In genomic region chr4:136174216-136175193, GRCm38 (mm10) we compare ENCODE assay signal across 7 mouse cellular contexts. TPM values are rescaled to one million over a fixed set of nuclear protein-coding genes. Genes with fewer than 3 reads are reported as not detected.
DNase-seq lines count a peak whose midpoint lies in the region; ATAC-seq and TF ChIP-seq lines count a peak whose summit lies in the region.

No protein-coding gene starts in this region.

- peak overlapping the region; percentile 89 for H3K9ac ChIP-seq in forebrain, embryonic 11.5 days (ENCODE audit: low read length)
- H3K9ac ChIP-seq in liver, adult 2 months (ENCODE audit: low read depth, low read length): no peak overlapping the region

- H3K36me3 ChIP-seq in forebrain, embryonic 11.5 days (ENCODE audit: control insufficient read depth, insufficient read depth, low read length): no peaks in the 10 kb centered on the region
- H3K36me3 ChIP-seq in liver, adult 2 months (ENCODE audit: control insufficient read depth, insufficient read depth, low read length): no peaks in the 10 kb centered on the region
- peaks cover 7% of the 10 kb centered on the region for H3K36me3 ChIP-seq in myocyte (ENCODE audit: control insufficient read depth, insufficient read depth)

- no peak for ATAC-seq in forebrain, embryonic 11.5 days (replicated peaks; ENCODE audit: low FRiP score)

- H3K4me3 ChIP-seq in forebrain, embryonic 11.5 days (ENCODE audit: low read depth, low read length): peak overlapping the region; percentile 81
- no peak overlapping the region for H3K4me3 ChIP-seq in liver, adult 2 months (ENCODE audit: insufficient read depth, low read depth, low read length)
- H3K4me3 ChIP-seq in myocyte: peak overlapping the region; percentile 98

- H3K79me2 ChIP-seq in liver, adult 2 months (ENCODE audit: control insufficient read depth, insufficient read depth, low read length): no peaks in the 10 kb centered on the region
- H3K79me2 ChIP-seq in myocyte (ENCODE audit: control insufficient read depth, insufficient read depth): peaks cover 46% of the 10 kb centered on the region

- peaks cover 10% of the 10 kb centered on the region for H3K4me1 ChIP-seq in forebrain, embryonic 11.5 days (replicated peaks; ENCODE audit: control insufficient read depth, insufficient read depth, low read length)
- peaks cover 24% of the 10 kb centered on the region for H3K4me1 ChIP-seq in liver, adult 2 months (ENCODE audit: control insufficient read depth, insufficient read depth, low read length)

- peak overlapping the region; percentile 96; the same call in 1 of the 2 replicates for H3K4me2 ChIP-seq in forebrain, embryonic 11.5 days (ENCODE audit: low read depth, low read length, severe bottlenecking)
- H3K4me2 ChIP-seq in myocyte (ENCODE audit: low read depth): peak overlapping the region; percentile 98

- H3K27me3 ChIP-seq in forebrain, embryonic 11.5 days (ENCODE audit: control insufficient read depth, insufficient read depth, low read length): no peaks in the 10 kb centered on the region
- H3K27me3 ChIP-seq in liver, adult 2 months (ENCODE audit: control insufficient read depth, insufficient read depth, low read length): no peaks in the 10 kb centered on the region
- no peaks in the 10 kb centered on the region for H3K27me3 ChIP-seq in myocyte (ENCODE audit: control insufficient read depth, insufficient read depth, insufficient read length)

- H3ac ChIP-seq in myocyte (ENCODE audit: control insufficient read depth, insufficient read length): no peak overlapping the region

- WGBS in forebrain, embryonic 11.5 days: 72% methylated on average over 13 of the region's 13 CpGs
- 43% methylated on average over 13 of the region's 13 CpGs for WGBS in liver, adult 2 months

- peak; percentile 71 for DNase-seq in 3T3-L1 (ENCODE audit: low read depth, low spot score)
- peak; percentile 87 for DNase-seq in A20 (ENCODE audit: low read depth, low spot score)
- DNase-seq in forebrain, embryonic 11.5 days (ENCODE audit: low spot score): peak; percentile 66
- peak; percentile 56 for DNase-seq in liver, adult 2 months (ENCODE audit: extremely low read depth, low read depth, low spot score)
- DNase-seq in cerebellum, adult 11 months: no peak
- DNase-seq in right cerebral cortex, postnatal 25 days: no peak

- H3K27ac ChIP-seq in forebrain, embryonic 11.5 days (ENCODE audit: low read depth, low read length): no peak overlapping the region
- no peak overlapping the region for H3K27ac ChIP-seq in liver, adult 2 months (replicated peaks; ENCODE audit: insufficient read depth, low read depth, low read length)

- no peak for TF ChIP-seq POLR2A in liver, adult 2 months (IDR thresholded peaks at IDR 0.05; ENCODE audit: extremely low read depth, insufficient read depth, low read length)
- TF ChIP-seq POLR2A in myocyte (IDR thresholded peaks at IDR 0.05; ENCODE audit: insufficient read length, low read depth): peak; percentile 81

- no peaks in the 10 kb centered on the region for H3K9me3 ChIP-seq in forebrain, embryonic 11.5 days (ENCODE audit: control insufficient read depth, low read length)

- no peak for TF ChIP-seq CTCF in liver, adult 2 months (IDR thresholded peaks at IDR 0.05; ENCODE audit: low read depth, low read length)

TF ChIP-seq in myocyte, 11 proteins besides CTCF, POLR2A, EP300 and RAD21:
- peak; percentile 87 for TF ChIP-seq TCF3 (IDR thresholded peaks at IDR 0.05; ENCODE audit: insufficient read length, low read depth)
- TF ChIP-seq E2F4 (IDR thresholded peaks at IDR 0.05; ENCODE audit: insufficient read depth): no peak
- TF ChIP-seq USF1 (IDR thresholded peaks at IDR 0.05; ENCODE audit: low read depth): no peak
- TF ChIP-seq CEBPB (IDR thresholded peaks at IDR 0.05; ENCODE audit: insufficient read depth, poor library complexity, severe bottlenecking): 0 out of 2 replicates have a peak, but pooled peaks have one; percentile 54
- TF ChIP-seq REST (IDR thresholded peaks at IDR 0.05; ENCODE audit: insufficient read depth, insufficient read length): no peak
- peak; percentile 25 for TF ChIP-seq SRF (IDR thresholded peaks at IDR 0.05; ENCODE audit: control insufficient read depth, insufficient read length, low read depth)
- peak; percentile 99 for TF ChIP-seq TCF12 (IDR thresholded peaks at IDR 0.05; ENCODE audit: insufficient read depth, poor library complexity, severe bottlenecking)
- TF ChIP-seq MYOG (IDR thresholded peaks at IDR 0.05; ENCODE audit: control insufficient read depth in 1 of 3, insufficient read depth in 1 of 3, insufficient read length in 2 of 3, low read depth in 2 of 3): peak; percentile 93 to 98 (median 94)
- peak; percentile 92 for TF ChIP-seq POLR2AphosphoS2 (IDR thresholded peaks at IDR 0.05; ENCODE audit: insufficient read length, low read depth)
- TF ChIP-seq MYOD1 (IDR thresholded peaks at IDR 0.05; ENCODE audit: control insufficient read depth in 1 of 3, insufficient read length in 2 of 3, low read depth in 2 of 3): peak; percentile 99 to 100 (median 100)
- TF ChIP-seq MAX (IDR thresholded peaks at IDR 0.05; ENCODE audit: low read depth): no peak

RNA-seq across cellular contexts. Expression of gene E2f2, which starts 2.3 kb away (rescaled TPM):
- polyA plus RNA-seq in forebrain, embryonic 11.5 days (2014; fragmentation: Nextera tagmentation; extraction: Ambion mirVana): 9.4 and 10.2 TPM in 2 replicates
- total RNA-seq in liver, adult 2 months (2014; rRNA removed): 0.40 and 0.46 TPM in 2 replicates
- 0.75 and 0.76 TPM in 2 replicates for polyA plus RNA-seq in liver, adult 2 months (2012; rRNA removed)
- 56.3 TPM for polyA plus RNA-seq in myocyte (2012; fragmentation: generic; extraction: Trizol)

RNA-seq across cellular contexts. Expression of gene Id3, which starts 31.2 kb away (rescaled TPM):
- polyA plus RNA-seq in forebrain, embryonic 11.5 days (2014; fragmentation: Nextera tagmentation; extraction: Ambion mirVana): 351 and 380 TPM in 2 replicates
- 33.2 and 47.4 TPM in 2 replicates for total RNA-seq in liver, adult 2 months (2014; rRNA removed)
- polyA plus RNA-seq in liver, adult 2 months (2012; rRNA removed): 181 and 274 TPM in 2 replicates
- 15.2 TPM for polyA plus RNA-seq in myocyte (2012; fragmentation: generic; extraction: Trizol)

RNA-seq across cellular contexts. Expression of gene Asap3, which starts 31.7 kb away (rescaled TPM):
- polyA plus RNA-seq in forebrain, embryonic 11.5 days (2014; fragmentation: Nextera tagmentation; extraction: Ambion mirVana): 4.1 and 4.3 TPM in 2 replicates
- total RNA-seq in liver, adult 2 months (2014; rRNA removed): 3.3 and 5.6 TPM in 2 replicates
- polyA plus RNA-seq in liver, adult 2 months (2012; rRNA removed): 5.2 and 5.8 TPM in 2 replicates
- 3.9 TPM for polyA plus RNA-seq in myocyte (2012; fragmentation: generic; extraction: Trizol)

Comparison
In these comparisons a context has a peak if more than half of its experiments do, and no peak if none do; other contexts are left out.
1. DNase-seq: peak in 3T3-L1 (single experiment), A20 (single experiment), forebrain, embryonic 11.5 days (single experiment) and liver, adult 2 months (single experiment); none in cerebellum, adult 11 months (single experiment) and right cerebral cortex, postnatal 25 days (single experiment).
2. RNA of gene Id3, which starts 31.2 kb away (polyA plus RNA-seq): 351 to 380 TPM in forebrain, embryonic 11.5 days and 181 to 274 TPM in liver, adult 2 months; 15.2 TPM in myocyte (single experiment); every median in the first group is over 10 times any median in the second.